Mouse (Mus musculus) erythroblast, embryonic 14.5 days (primary cell): Measurements from ENCODE around the gene Gm13278.
"Not testable (repeated sequence)": the region's sequence is repeated elsewhere in the genome, so short reads cannot be mapped to it uniquely, and the experiment has no call there.

ENCODE experiments used
- GATA1 ChIP-seq: IDR thresholded peaks from 2 replicates; pipeline ENCODE4 v1.6.1; 2012; ENCODE audit warnings: low read length, inconsistent platforms, mixed read lengths
- TAL1 ChIP-seq: IDR thresholded peaks from 3 replicates; pipeline ENCODE4 v1.6.1; 2012; ENCODE audit warnings: low read length, inconsistent platforms, mixed read lengths

GRCm38 (mm10) chr4:88754818-88755340, 36.5 kb upstream of the Gm13278 start, which contains the start of gene Gm13271:
- TF ChIP-seq GATA1, TAL1: not testable (repeated sequence)
